Mouse (Mus musculus) lung, adult 2 months (tissue): ENCODE results near the gene Celf2.

Experiments used
- CTCF ChIP-seq: fragments of 200-500 bp; IDR thresholded peaks from 2 replicates; pipeline ENCODE4 v1.5.1; 2011; ENCODE audit warnings: mild to moderate bottlenecking, low read length, control low read depth; ENCODE audit not compliant: insufficient read depth
- POLR2A ChIP-seq: fragments of 200-500 bp; IDR thresholded peaks from 2 replicates; pipeline ENCODE4 v1.6.1; 2011; ENCODE audit warnings: low read depth, mild to moderate bottlenecking, control low read depth, low read length, borderline replicate concordance; ENCODE audit errors: extremely low read depth

- TF ChIP-seq CTCF (no peak), POLR2A (no peak)
Measured at GRCm38 (mm10) chr2:7249002-7249401, 260.4 kb downstream of the Celf2 start.
